Mouse (Mus musculus) forebrain, embryonic 16.5 days (tissue): ENCODE results near the gene Amer3. TPM values are rescaled to one million over a fixed set of nuclear protein-coding genes. Genes with fewer than 3 reads are reported as not detected.

Source experiments
- polyA plus RNA-seq: library from polyadenylated mRNA; unstranded; fragments of >200 nt; fragmentation: Nextera tagmentation; extraction: Ambion mirVana; gene quantifications from 2 replicates; pipeline ENCODE4 v1.2.1, GENCODE M21; 2015

The Amer3 gene
- polyA plus RNA-seq, 1 experiment from 2014 or later: 33.5 TPM

Other genes with a start within 250 kb of the Amer3 start
- gene Ccdc115, start 140.0 kb upstream of the Amer3 start, polyA plus RNA-seq: 67.4 and 73.6 TPM in 2 replicates
- 58.8 and 65.6 TPM in 2 replicates for gene Imp4, start 139.8 kb upstream of the Amer3 start, polyA plus RNA-seq
- gene Ptpn18, start 119.9 kb upstream of the Amer3 start, polyA plus RNA-seq: 4.0 and 4.2 TPM in 2 replicates
- not detected in 2 replicates for gene Prss39, start 81.2 kb upstream of the Amer3 start, polyA plus RNA-seq
- gene Cfc1, start 44.0 kb upstream of the Amer3 start, polyA plus RNA-seq: 0.32 and 0.49 TPM in 2 replicates
- 0.15 TPM in 1 of 2 replicates, not detected in the other for gene Prss40, start 18.7 kb upstream of the Amer3 start, polyA plus RNA-seq